Mouse (Mus musculus) CD4-positive, CD25-positive, alpha-beta regulatory T cell (primary cell): ENCODE measurements around the gene Afp. TPM values are rescaled to one million over a fixed set of nuclear protein-coding genes. Genes with fewer than 3 reads are reported as not detected.

Experiments
- polyA plus RNA-seq: library from polyadenylated mRNA; unstranded; fragments of 100-300 nt; shearing (Covaris generic); gene quantifications from one replicate; pipeline ENCODE4 v1.2.1, GENCODE M21; 2017

The Afp gene
- polyA plus RNA-seq: 6.3 TPM

DNA sequence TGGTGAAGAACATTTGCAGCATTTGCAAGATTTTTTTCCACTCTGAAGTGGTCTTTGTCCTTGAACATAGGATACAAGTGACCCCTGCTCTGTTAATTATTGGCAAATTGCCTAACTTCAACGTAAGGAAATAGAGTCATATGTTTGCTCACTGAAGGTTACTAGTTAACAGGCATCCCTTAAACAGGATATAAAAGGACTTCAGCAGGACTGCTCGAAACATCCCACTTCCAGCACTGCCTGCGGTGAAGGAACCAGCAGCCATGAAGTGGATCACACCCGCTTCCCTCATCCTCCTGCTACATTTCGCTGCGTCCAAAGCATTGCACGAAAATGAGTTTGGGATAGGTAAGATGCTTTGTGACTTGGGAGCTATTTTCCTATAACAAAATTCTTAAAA lies at the start of gene Afp:
TSS of gene Afp (plus strand) at position 220 of the 400 bp plus-strand sequence.

DNA sequence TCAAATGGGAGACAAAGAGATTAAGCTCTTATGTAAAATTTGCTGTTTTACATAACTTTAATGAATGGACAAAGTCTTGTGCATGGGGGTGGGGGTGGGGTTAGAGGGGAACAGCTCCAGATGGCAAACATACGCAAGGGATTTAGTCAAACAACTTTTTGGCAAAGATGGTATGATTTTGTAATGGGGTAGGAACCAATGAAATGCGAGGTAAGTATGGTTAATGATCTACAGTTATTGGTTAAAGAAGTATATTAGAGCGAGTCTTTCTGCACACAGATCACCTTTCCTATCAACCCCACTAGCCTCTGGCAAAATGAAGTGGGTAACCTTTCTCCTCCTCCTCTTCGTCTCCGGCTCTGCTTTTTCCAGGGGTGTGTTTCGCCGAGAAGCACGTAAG lies 29.9 kb upstream of the Afp start, which contains the start of gene Alb:
TSS of gene Alb (plus strand) at position 279 of the 400 bp plus-strand sequence.

DNA sequence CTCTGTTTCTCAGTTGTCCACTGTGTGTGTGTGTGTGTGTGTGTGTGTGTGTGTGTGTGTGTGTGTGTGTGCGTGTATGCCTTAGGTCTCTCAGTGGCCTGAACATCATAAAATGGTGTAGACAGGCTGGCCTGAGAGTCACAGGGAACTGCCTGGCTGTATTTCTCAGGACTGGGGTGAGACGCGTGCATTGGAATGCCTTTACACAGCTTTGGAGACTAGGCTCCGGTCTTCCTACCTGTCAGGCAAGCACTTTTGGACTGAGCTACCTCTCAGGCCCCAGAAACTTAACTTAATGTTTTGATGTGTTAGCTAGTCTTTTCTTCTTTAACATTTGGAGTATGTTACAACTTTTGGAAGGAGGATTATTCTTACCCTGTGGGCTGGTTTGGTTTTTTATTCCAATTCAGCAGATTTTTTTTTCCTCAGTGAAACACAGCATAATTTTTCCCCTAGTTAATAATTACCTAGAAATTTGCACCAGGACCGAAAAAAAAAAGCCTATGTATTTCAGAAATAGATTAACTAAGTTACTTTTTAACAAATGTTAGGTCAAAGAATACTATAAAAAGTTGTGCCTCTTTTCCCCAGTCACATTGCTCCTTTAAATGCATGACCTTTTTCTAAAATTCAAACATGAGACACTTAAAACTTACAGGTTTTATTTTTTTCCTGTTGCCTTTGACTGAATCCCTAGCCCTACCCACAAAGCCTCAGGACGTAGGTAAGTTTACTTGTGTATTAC lies 28.0 kb downstream of the Afp start, which contains the start of gene Afm:
TSS of gene Afm (plus strand) at position 577 of the 745 bp plus-strand sequence.

Other genes starting within 250 kb of the Afp start
- gene Ankrd17, start 124.2 kb upstream of the Afp start, polyA plus RNA-seq: 28.7 TPM
- 2.9 TPM for gene Gm9958, start 123.5 kb upstream of the Afp start, polyA plus RNA-seq
- gene Alb, start 29.8 kb upstream of the Afp start, polyA plus RNA-seq: not detected
- gene Afm, start 28.2 kb downstream of the Afp start, polyA plus RNA-seq: 0.11 TPM
- gene 5830473C10Rik, start 70.4 kb downstream of the Afp start, polyA plus RNA-seq: not detected
- 0.48 TPM for gene Rassf6, start 149.9 kb downstream of the Afp start, polyA plus RNA-seq